Mouse (Mus musculus) adrenal gland, postnatal 14 days (tissue): ENCODE data around the gene Nr2c1. TPM values are rescaled to one million over a fixed set of nuclear protein-coding genes. Genes with fewer than 3 reads are reported as not detected.

Experiments used
- DNase-seq: peaks from one replicate; pipeline ENCODE4 v3.0.0; 2021; ENCODE audit warnings: mixed read lengths
- long read RNA-seq, 2 experiments: library from polyadenylated mRNA; stranded (forward); transcript quantifications; one replicate each; pipeline ENCODE4 v2.0.0; 2021
- total RNA-seq: library from RNA; stranded (reverse); gene quantifications from 2 replicates; pipeline ENCODE4 v1.2.3, GENCODE M21; 2021

Gene Nr2c1
- 13.2 and 14.0 TPM in 2 replicates for total RNA-seq
- long read RNA-seq, experiment 1, transcript Nr2c1-203 (14 exons, 3,732 nt), result major isoform, 7 of 10 reads
- long read RNA-seq, experiment 1, partial matches to known transcripts, result 1 of 10 reads
- long read RNA-seq, experiment 1, other reads (novel, unspliced or antisense), result 2 of 10 reads
- long read RNA-seq, experiment 2, partial matches to known transcripts, result 1 of 6 reads
- long read RNA-seq, experiment 2, other reads (novel, unspliced or antisense), result 2 of 6 reads

GRCm38 (mm10) chr10:94147756-94148531 is at the start of gene Nr2c1:
Gene Nr2c1, plus strand, starts transcription at chr10:94148023.
- DNase-seq, result peak; percentile 95

- DNase-seq, result peak; percentile 45
Measured at GRCm38 (mm10) chr10:94098100-94098499, 49.7 kb upstream of the Nr2c1 start.

GRCm38 (mm10) chr10:94105498-94105897 is 42.3 kb upstream of the Nr2c1 start:
- no peak for DNase-seq

GRCm38 (mm10) chr10:94107168-94107567 is 40.7 kb upstream of the Nr2c1 start:
- DNase-seq, result peak; percentile 26

GRCm38 (mm10) chr10:94107607-94108006 is 40.2 kb upstream of the Nr2c1 start:
- DNase-seq, result no peak

GRCm38 (mm10) chr10:94108791-94109190 is 39.0 kb upstream of the Nr2c1 start:
- no peak for DNase-seq

- DNase-seq, result no peak
Measured at GRCm38 (mm10) chr10:94110834-94111754, 36.7 kb upstream of the Nr2c1 start.

- DNase-seq, result no peak
Measured at GRCm38 (mm10) chr10:94112207-94112606, 35.6 kb upstream of the Nr2c1 start.

- peak; percentile 85 for DNase-seq
Measured at GRCm38 (mm10) chr10:94115893-94116599, 31.8 kb upstream of the Nr2c1 start.

- DNase-seq, result peak; percentile 79
Measured at GRCm38 (mm10) chr10:94116781-94117340, 31.0 kb upstream of the Nr2c1 start.

- DNase-seq, result no peak
Measured at GRCm38 (mm10) chr10:94117916-94118315, 29.9 kb upstream of the Nr2c1 start.

- no peak for DNase-seq
Measured at GRCm38 (mm10) chr10:94118993-94119392, 28.8 kb upstream of the Nr2c1 start.

GRCm38 (mm10) chr10:94120676-94121075 is 27.1 kb upstream of the Nr2c1 start:
- peak; percentile 14 for DNase-seq

- no peak for DNase-seq
Measured at GRCm38 (mm10) chr10:94122595-94122994, 25.2 kb upstream of the Nr2c1 start.

GRCm38 (mm10) chr10:94123581-94123980 is 24.2 kb upstream of the Nr2c1 start:
- DNase-seq, result no peak

GRCm38 (mm10) chr10:94124376-94124775 is 23.4 kb upstream of the Nr2c1 start:
- DNase-seq, result peak; percentile 48

- DNase-seq, result peak; percentile 12
Measured at GRCm38 (mm10) chr10:94129680-94130119, 18.1 kb upstream of the Nr2c1 start.

GRCm38 (mm10) chr10:94133081-94133480 is 14.7 kb upstream of the Nr2c1 start:
- no peak for DNase-seq

- no peak for DNase-seq
Measured at GRCm38 (mm10) chr10:94133674-94134073, 14.1 kb upstream of the Nr2c1 start.

GRCm38 (mm10) chr10:94134535-94135390 is 13.1 kb upstream of the Nr2c1 start:
- DNase-seq, result no peak
